Mouse (Mus musculus) myocyte (in vitro differentiated cells): ENCODE measurements around the gene Cep295.

ENCODE experiments used
- E2F4 ChIP-seq: IDR thresholded peaks from one replicate; pipeline ENCODE4 v1.6.1; 2011; ENCODE audit warnings: mild to moderate bottlenecking, control low read depth, moderate library complexity; ENCODE audit not compliant: insufficient read depth
- MYOD1 ChIP-seq, 3 experiments: IDR thresholded peaks; one replicate each; pipeline ENCODE4 v1.6.1; 2011; ENCODE audit warnings: control low read depth in 2 of 3, low read depth in 2 of 3, mild to moderate bottlenecking in 2 of 3, moderate library complexity in 1 of 3; ENCODE audit not compliant: insufficient read length in 2 of 3, control insufficient read depth in 1 of 3
- MYOG ChIP-seq, 3 experiments: IDR thresholded peaks; one replicate each; pipeline ENCODE4 v1.6.1; 2011; ENCODE audit warnings: control low read depth in 2 of 3, low read depth in 2 of 3, mild to moderate bottlenecking in 2 of 3; ENCODE audit not compliant: insufficient read length in 2 of 3, control insufficient read depth in 1 of 3, insufficient read depth in 1 of 3
- POLR2A ChIP-seq: IDR thresholded peaks from one replicate; pipeline ENCODE4 v1.6.1; 2011; ENCODE audit warnings: low read depth, mild to moderate bottlenecking, control low read depth, moderate library complexity; ENCODE audit not compliant: insufficient read length
- REST ChIP-seq: IDR thresholded peaks from one replicate; pipeline ENCODE4 v1.6.1; 2011; ENCODE audit warnings: mild to moderate bottlenecking, control low read depth, moderate library complexity; ENCODE audit not compliant: insufficient read depth, insufficient read length
- USF1 ChIP-seq: IDR thresholded peaks from one replicate; pipeline ENCODE4 v1.6.1; 2011; ENCODE audit warnings: low read depth, mild to moderate bottlenecking, control low read depth, moderate library complexity

- TF ChIP-seq POLR2A (no peak), USF1 (no peak), MYOD1 (IDR thresholded peaks at IDR 0.05; ENCODE audit: control insufficient read depth in 1 of 3, insufficient read length in 2 of 3, low read depth in 2 of 3) (no peak), REST (no peak), E2F4 (no peak), MYOG (IDR thresholded peaks at IDR 0.05; ENCODE audit: control insufficient read depth in 1 of 3, insufficient read depth in 1 of 3, insufficient read length in 2 of 3, low read depth in 2 of 3) (no peak)
These were observed 7.3 kb upstream of the Cep295 start for GRCm38 (mm10) chr9:15364843-15365242.
